Mouse (Mus musculus): ENCODE data around the gene Pik3cg. TPM values are rescaled to one million over a fixed set of nuclear protein-coding genes. Genes with fewer than 3 reads are reported as not detected.

The Pik3cg gene
- polyA plus RNA-seq, 1 experiment = 1.2 TPM

- Histone ChIP-seq H3K27ac (replicated peaks; ENCODE audit: low read depth, low read length) (no peak overlapping the region; the same call in 1 of the 2 replicates), H3K4me3 (ENCODE audit: insufficient read depth, low read depth, low read length) (no peak overlapping the region), H3K4me1 (ENCODE audit: control insufficient read depth, insufficient read depth, insufficient read length, low read length) (no peaks in the 10 kb centered on the region)
Observed at GRCm38 (mm10) chr12:32215143-32215542, 6.7 kb upstream of the Pik3cg start.

- peaks cover 3% of the 10 kb centered on the region; the same call in 1 of the 2 replicates for H3K4me1 ChIP-seq (ENCODE audit: control insufficient read depth, insufficient read depth, insufficient read length, low read length)
Observed at GRCm38 (mm10) chr12:32212702-32213101, 4.2 kb upstream of the Pik3cg start.

GRCm38 (mm10) chr12:32212156-32212555 lies 3.7 kb upstream of the Pik3cg start:
- Histone ChIP-seq H3K4me3 (ENCODE audit: insufficient read depth, low read depth, low read length) (no peak overlapping the region), H3K27ac (replicated peaks; ENCODE audit: low read depth, low read length) (no peak overlapping the region), H3K4me1 (ENCODE audit: control insufficient read depth, insufficient read depth, insufficient read length, low read length) (peaks cover 3% of the 10 kb centered on the region; the same call in 1 of the 2 replicates)

More at GRCm38 (mm10) chr12:32212702-32213101, 4.2 kb upstream of the Pik3cg start:
- Histone ChIP-seq H3K27ac (replicated peaks; ENCODE audit: low read depth, low read length) (no peak overlapping the region), H3K4me3 (ENCODE audit: insufficient read depth, low read depth, low read length) (no peak overlapping the region)

- Histone ChIP-seq H3K27ac (replicated peaks; ENCODE audit: low read depth, low read length) (no peak overlapping the region), H3K4me1 (ENCODE audit: control insufficient read depth, insufficient read depth, insufficient read length, low read length) (peaks cover 3% of the 10 kb centered on the region; the same call in 1 of the 2 replicates), H3K4me3 (ENCODE audit: insufficient read depth, low read depth, low read length) (no peak overlapping the region)
Observed at GRCm38 (mm10) chr12:32211257-32211656, 2.8 kb upstream of the Pik3cg start.

- H3K27ac ChIP-seq (replicated peaks; ENCODE audit: low read depth, low read length) = peak overlapping the region; percentile 16
- peaks cover 3% of the 10 kb centered on the region; the same call in 1 of the 2 replicates for H3K4me1 ChIP-seq (ENCODE audit: control insufficient read depth, insufficient read depth, insufficient read length, low read length)
- peak overlapping the region; percentile 60; the same call in 1 of the 2 replicates for H3K4me3 ChIP-seq (ENCODE audit: insufficient read depth, low read depth, low read length)
Observed at GRCm38 (mm10) chr12:32208951-32209350, 492 bp upstream of the Pik3cg start.

- no peak overlapping the region for H3K27ac ChIP-seq (replicated peaks; ENCODE audit: low read depth, low read length)
- no peak overlapping the region for H3K4me3 ChIP-seq (ENCODE audit: insufficient read depth, low read depth, low read length)
- peaks cover 3% of the 10 kb centered on the region; the same call in 1 of the 2 replicates for H3K4me1 ChIP-seq (ENCODE audit: control insufficient read depth, insufficient read depth, insufficient read length, low read length)
Observed at GRCm38 (mm10) chr12:32207141-32207540, 1.3 kb downstream of the Pik3cg start.

GRCm38 (mm10) chr12:32203695-32204094 lies 4.8 kb downstream of the Pik3cg start:
- H3K4me3 ChIP-seq (ENCODE audit: insufficient read depth, low read depth, low read length) = no peak overlapping the region

GRCm38 (mm10) chr12:32202583-32202982 lies 5.9 kb downstream of the Pik3cg start:
- Histone ChIP-seq H3K27ac (replicated peaks; ENCODE audit: low read depth, low read length) (no peak overlapping the region), H3K4me3 (ENCODE audit: insufficient read depth, low read depth, low read length) (no peak overlapping the region), H3K4me1 (ENCODE audit: control insufficient read depth, insufficient read depth, insufficient read length, low read length) (no peaks in the 10 kb centered on the region)

More at GRCm38 (mm10) chr12:32203695-32204094, 4.8 kb downstream of the Pik3cg start:
- Histone ChIP-seq H3K27ac (replicated peaks; ENCODE audit: low read depth, low read length) (no peak overlapping the region), H3K4me1 (ENCODE audit: control insufficient read depth, insufficient read depth, insufficient read length, low read length) (no peaks in the 10 kb centered on the region)

- Histone ChIP-seq H3K27ac (replicated peaks; ENCODE audit: low read depth, low read length) (no peak overlapping the region), H3K4me3 (ENCODE audit: insufficient read depth, low read depth, low read length) (no peak overlapping the region), H3K4me1 (ENCODE audit: control insufficient read depth, insufficient read depth, insufficient read length, low read length) (no peaks in the 10 kb centered on the region)
Observed at GRCm38 (mm10) chr12:32201932-32202331, 6.5 kb downstream of the Pik3cg start.

GRCm38 (mm10) chr12:32201070-32201585 lies 7.3 kb downstream of the Pik3cg start:
- Histone ChIP-seq H3K27ac (replicated peaks; ENCODE audit: low read depth, low read length) (no peak overlapping the region), H3K4me1 (ENCODE audit: control insufficient read depth, insufficient read depth, insufficient read length, low read length) (no peaks in the 10 kb centered on the region), H3K4me3 (ENCODE audit: insufficient read depth, low read depth, low read length) (no peak overlapping the region)

GRCm38 (mm10) chr12:32200387-32201069 lies 7.9 kb downstream of the Pik3cg start:
- no peak overlapping the region for H3K4me3 ChIP-seq (ENCODE audit: insufficient read depth, low read depth, low read length)
- H3K4me1 ChIP-seq (ENCODE audit: control insufficient read depth, insufficient read depth, insufficient read length, low read length) = no peaks in the 10 kb centered on the region
- no peak overlapping the region for H3K27ac ChIP-seq (replicated peaks; ENCODE audit: low read depth, low read length)

GRCm38 (mm10) chr12:32199422-32199821 lies 9.0 kb downstream of the Pik3cg start:
- Histone ChIP-seq H3K4me1 (ENCODE audit: control insufficient read depth, insufficient read depth, insufficient read length, low read length) (no peaks in the 10 kb centered on the region), H3K27ac (replicated peaks; ENCODE audit: low read depth, low read length) (no peak overlapping the region)

GRCm38 (mm10) chr12:32198025-32198424 lies 10.4 kb downstream of the Pik3cg start:
- H3K4me3 ChIP-seq (ENCODE audit: insufficient read depth, low read depth, low read length) = no peak overlapping the region
- no peaks in the 10 kb centered on the region for H3K4me1 ChIP-seq (ENCODE audit: control insufficient read depth, insufficient read depth, insufficient read length, low read length)
- H3K27ac ChIP-seq (replicated peaks; ENCODE audit: low read depth, low read length) = no peak overlapping the region

More at GRCm38 (mm10) chr12:32199422-32199821, 9.0 kb downstream of the Pik3cg start:
- H3K4me3 ChIP-seq (ENCODE audit: insufficient read depth, low read depth, low read length) = no peak overlapping the region

- Histone ChIP-seq H3K27ac (replicated peaks; ENCODE audit: low read depth, low read length) (no peak overlapping the region), H3K4me3 (ENCODE audit: insufficient read depth, low read depth, low read length) (no peak overlapping the region), H3K4me1 (ENCODE audit: control insufficient read depth, insufficient read depth, insufficient read length, low read length) (no peaks in the 10 kb centered on the region)
Observed at GRCm38 (mm10) chr12:32195000-32195399, 13.5 kb downstream of the Pik3cg start.

GRCm38 (mm10) chr12:32194358-32194757 lies 14.1 kb downstream of the Pik3cg start:
- Histone ChIP-seq H3K27ac (replicated peaks; ENCODE audit: low read depth, low read length) (no peak overlapping the region), H3K4me1 (ENCODE audit: control insufficient read depth, insufficient read depth, insufficient read length, low read length) (no peaks in the 10 kb centered on the region), H3K4me3 (ENCODE audit: insufficient read depth, low read depth, low read length) (no peak overlapping the region)

- H3K27ac ChIP-seq (replicated peaks; ENCODE audit: low read depth, low read length) = no peak overlapping the region
- no peak overlapping the region for H3K4me3 ChIP-seq (ENCODE audit: insufficient read depth, low read depth, low read length)
- H3K4me1 ChIP-seq (ENCODE audit: control insufficient read depth, insufficient read depth, insufficient read length, low read length) = 0 out of 2 replicates have a peak, but pooled peaks cover 2% of the 10 kb centered on the region
Observed at GRCm38 (mm10) chr12:32190927-32191326, 17.5 kb downstream of the Pik3cg start.
